Mouse (Mus musculus) E14TG2a.4 (cell line): Measurements from ENCODE around the gene Abca17.

Experiments used
- CTCF ChIP-seq: conservative IDR thresholded peaks from 2 replicates; pipeline ENCODE4 v1.5.1; 2014; ENCODE audit warnings: low read length
- NANOG ChIP-seq: IDR thresholded peaks from 2 replicates; pipeline ENCODE4 v1.6.1; 2014; ENCODE audit warnings: borderline replicate concordance, low read length, mixed read lengths

GRCm38 (mm10) chr17:24252329-24252728, 98.5 kb downstream of the Abca17 start:
- no peak for TF ChIP-seq CTCF
- no peak for TF ChIP-seq NANOG
